Mouse (Mus musculus): ENCODE data around the gene Arl6ip4.

Gene Arl6ip4

GRCm38 (mm10) chr5:124093852-124094604 lies 21.9 kb upstream of the Arl6ip4 start:
- in situ Hi-C loops (cut with MboI, MseI) = no loop called here

- in situ Hi-C loops (cut with MboI, MseI) = no loop called here
Observed at GRCm38 (mm10) chr5:124095077-124095581, 20.8 kb upstream of the Arl6ip4 start.

- in situ Hi-C loops (cut with MboI, MseI) = no loop called here
Observed at GRCm38 (mm10) chr5:124095596-124096232, 20.2 kb upstream of the Arl6ip4 start, which contains the start of gene Abcb9. Gene Abcb9 (minus strand): TSS chr5:124095798.

GRCm38 (mm10) chr5:124098923-124099322 lies 17.0 kb upstream of the Arl6ip4 start:
- in situ Hi-C loops (cut with MboI, MseI) = no loop called here

GRCm38 (mm10) chr5:124100128-124101044 lies 15.5 kb upstream of the Arl6ip4 start:
- in situ Hi-C loops (cut with MboI, MseI) = no loop called here

GRCm38 (mm10) chr5:124102326-124102725 lies 13.6 kb upstream of the Arl6ip4 start:
- in situ Hi-C loops (cut with MboI, MseI) = no loop called here

- in situ Hi-C loops (cut with MboI, MseI) = no loop called here
Observed at GRCm38 (mm10) chr5:124103020-124103419, 12.9 kb upstream of the Arl6ip4 start.

GRCm38 (mm10) chr5:124103552-124103951 lies 12.3 kb upstream of the Arl6ip4 start:
- in situ Hi-C loops (cut with MboI, MseI) = no loop called here

GRCm38 (mm10) chr5:124111077-124111741 lies 4.7 kb upstream of the Arl6ip4 start:
- in situ Hi-C loops (cut with MboI, MseI) = loop anchor here (5.0 to 10.0 kb wide), 2 partner anchors 34 to 976 kb away; partner anchors contain the start of gene Rhof

GRCm38 (mm10) chr5:124111742-124112497 lies 4.0 kb upstream of the Arl6ip4 start, which contains the start of gene Ogfod2:
Gene Ogfod2 (plus strand): TSS chr5:124112297.
- in situ Hi-C loops (cut with MboI, MseI) = loop anchor here (5.0 to 10.0 kb wide), 2 partner anchors 35 to 977 kb away; partner anchors contain the start of gene Rhof

- in situ Hi-C loops (cut with MboI, MseI) = loop anchor here (5.0 to 10.0 kb wide), 2 partner anchors 35 to 978 kb away; partner anchors contain the start of gene Rhof
Observed at GRCm38 (mm10) chr5:124112531-124112930, 3.4 kb upstream of the Arl6ip4 start.

GRCm38 (mm10) chr5:124113030-124113429 lies 2.9 kb upstream of the Arl6ip4 start:
- in situ Hi-C loops (cut with MboI, MseI) = loop anchor here (5.0 to 10.0 kb wide), 2 partner anchors 36 to 978 kb away; partner anchors contain the start of gene Rhof

GRCm38 (mm10) chr5:124114276-124115025 lies 1.4 kb upstream of the Arl6ip4 start:
- in situ Hi-C loops (cut with MboI, MseI) = loop anchor here (5.0 to 10.0 kb wide), 2 partner anchors 37 to 980 kb away; partner anchors contain the start of gene Rhof

- in situ Hi-C loops (cut with MboI, MseI) = loop anchor here (10.0 kb wide), 1 partner anchor 981 kb away; the partner anchor contains the start of gene Rhof
Observed at GRCm38 (mm10) chr5:124115531-124115930, 358 bp upstream of the Arl6ip4 start.

- in situ Hi-C loops (cut with MboI, MseI) = loop anchor here (10.0 kb wide), 1 partner anchor 984 kb away; the partner anchor contains the start of gene Rhof
Observed at GRCm38 (mm10) chr5:124119204-124119603, 3.3 kb downstream of the Arl6ip4 start.

GRCm38 (mm10) chr5:124122357-124122756 lies 6.5 kb downstream of the Arl6ip4 start:
- in situ Hi-C loops (cut with MboI, MseI) = no loop called here

GRCm38 (mm10) chr5:124125093-124125492 lies 9.2 kb downstream of the Arl6ip4 start:
- in situ Hi-C loops (cut with MboI, MseI) = no loop called here

- in situ Hi-C loops (cut with MboI, MseI) = no loop called here
Observed at GRCm38 (mm10) chr5:124134261-124134660, 18.4 kb downstream of the Arl6ip4 start.

GRCm38 (mm10) chr5:124138066-124138465 lies 22.2 kb downstream of the Arl6ip4 start:
- in situ Hi-C loops (cut with MboI, MseI) = no loop called here
